26 mouse cellular contexts compared by ENCODE assay signal in the genomic region with DNA sequence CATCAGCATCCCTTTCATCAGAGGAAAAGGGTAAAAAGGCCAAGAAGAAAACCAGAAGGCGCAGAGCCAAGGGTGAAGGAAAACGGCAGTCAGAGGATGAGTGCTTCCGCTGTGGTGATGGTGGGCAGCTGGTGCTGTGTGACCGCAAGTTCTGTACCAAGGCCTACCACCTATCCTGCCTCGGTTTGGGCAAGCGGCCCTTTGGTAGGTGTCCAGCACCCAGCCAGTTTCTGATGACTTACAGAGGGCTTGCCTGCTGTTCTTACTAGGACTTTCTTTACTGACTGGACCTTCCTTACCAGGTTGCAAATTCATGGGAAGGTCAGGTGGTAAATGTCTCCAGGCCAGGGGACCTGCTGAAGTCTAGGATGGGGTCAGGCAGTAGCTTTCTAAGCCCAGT.
"Had no signal": no experiment of that assay in that cellular context is flagged by ENCODE, and none has a peak within 500 bp of the region (broad histone marks: within the 10 kb centered on the region; RNA-seq: fewer than 3 reads in every experiment).

No protein-coding gene starts in this region.

- DNase-seq: gastrocnemius, adult 2 months; gastrocnemius, postnatal 10 days; gastrocnemius, postnatal 25 days; heart, adult 2 months; heart, postnatal 14 days; heart, postnatal 36 days; kidney, adult 18-20 months; kidney, adult 9 months; kidney, postnatal 4 days; liver; liver, embryonic 13.5 days had no signal

- H3K4me3 ChIP-seq: gastrocnemius, adult 2 months; heart, adult 2 months; heart, embryonic 13.5 days; heart, embryonic 15.5 days; hindbrain, embryonic 10.5 days; hindbrain, embryonic 13.5 days; hindbrain, embryonic 15.5 days; intestine, embryonic 15.5 days; layer of hippocampus, adult 2 months; left cerebral cortex, adult 2 months; limb, embryonic 10.5 days; limb, embryonic 12.5 days; liver, embryonic 13.5 days; liver, embryonic 15.5 days had no signal

- H3K9ac ChIP-seq: heart, embryonic 13.5 days; heart, embryonic 15.5 days; hindbrain, embryonic 13.5 days; hindbrain, embryonic 15.5 days; intestine, embryonic 15.5 days; limb, embryonic 12.5 days; liver, embryonic 13.5 days; liver, embryonic 15.5 days had no signal

- H3K27me3 ChIP-seq: heart, embryonic 13.5 days; heart, embryonic 15.5 days; hindbrain, embryonic 13.5 days; hindbrain, embryonic 15.5 days; intestine, embryonic 15.5 days; limb, embryonic 12.5 days; liver, embryonic 13.5 days; liver, embryonic 15.5 days had no signal

- H3K4me2 ChIP-seq: heart, embryonic 11.5 days; heart, embryonic 13.5 days; heart, embryonic 15.5 days; hindbrain, embryonic 13.5 days; hindbrain, embryonic 15.5 days; intestine, embryonic 15.5 days; limb, embryonic 12.5 days; liver, embryonic 11.5 days; liver, embryonic 13.5 days; liver, embryonic 15.5 days had no signal

- H3K9me3 ChIP-seq: heart, embryonic 13.5 days; heart, embryonic 15.5 days; hindbrain, embryonic 10.5 days; hindbrain, embryonic 13.5 days; hindbrain, embryonic 15.5 days; intestine, embryonic 15.5 days; limb, embryonic 10.5 days; limb, embryonic 12.5 days; liver, embryonic 13.5 days; liver, embryonic 15.5 days had no signal

- ATAC-seq: inflammation-experienced regulatory T-cells, adult 6 months; intestine, embryonic 15.5 days; intestine, postnatal 0 days had no signal

- H3K27ac ChIP-seq: gastrocnemius, adult 2 months; heart, adult 2 months; heart, embryonic 13.5 days; heart, embryonic 15.5 days; hindbrain, embryonic 10.5 days; hindbrain, embryonic 13.5 days; hindbrain, embryonic 15.5 days; intestine, embryonic 15.5 days; layer of hippocampus, adult 2 months; left cerebral cortex, adult 2 months; limb, embryonic 10.5 days; limb, embryonic 12.5 days; liver, embryonic 13.5 days; liver, embryonic 15.5 days had no signal

- H3K4me1 ChIP-seq: heart, embryonic 13.5 days; heart, embryonic 15.5 days; hindbrain, embryonic 10.5 days; hindbrain, embryonic 13.5 days; hindbrain, embryonic 15.5 days; intestine, embryonic 15.5 days; limb, embryonic 10.5 days; limb, embryonic 12.5 days; liver, embryonic 13.5 days; liver, embryonic 15.5 days had no signal
